ENCODE assay signal across 26 mouse cellular contexts in genomic region chr17:17414206-17414605, GRCm38 (mm10). TPM values are rescaled to one million over a fixed set of nuclear protein-coding genes. Genes with fewer than 3 reads are reported as not detected.
DNase-seq lines count a peak whose midpoint lies in the region; ATAC-seq and TF ChIP-seq lines count a peak whose summit lies in the region.
"Had no signal": no experiment of that assay in that cellular context is flagged by ENCODE, and none has a peak within 500 bp of the region (broad histone marks: within the 10 kb centered on the region; RNA-seq: fewer than 3 reads in every experiment).

No protein-coding gene starts in this region.

- no peak overlapping the region for H3K9ac ChIP-seq in midbrain, embryonic 11.5 days (ENCODE audit: low read length)
- no peak overlapping the region for H3K9ac ChIP-seq in midbrain, postnatal 0 days (replicated peaks; ENCODE audit: low read length, poor library complexity, severe bottlenecking)

- DNase-seq in midbrain, embryonic 11.5 days (ENCODE audit: low spot score, missing footprints), result peak; percentile 77
- DNase-seq in midbrain, postnatal 0 days (ENCODE audit: low spot score), result no peak
- DNase-seq in ES-CJ7 (ENCODE audit: low read depth, low spot score), result peak; percentile 76
- DNase-seq in R1 (ENCODE audit: low read depth, low spot score), result peak; percentile 91
- DNase-seq in ZHBTc4 (ENCODE audit: low read depth, low spot score), result peak; percentile 78
- no peak for DNase-seq in heart, adult 18-20 months
- no peak for DNase-seq in ovary, postnatal 36 days (ENCODE audit: low spot score)
- no peak for DNase-seq in ovary, postnatal 14 days (ENCODE audit: low spot score)
- DNase-seq: adrenal gland, adult 2 months; adrenal gland, adult 8-10 months; adrenal gland, postnatal 10 days; adrenal gland, postnatal 14 days; adrenal gland, postnatal 25 days; adrenal gland, postnatal 36 days; B cell, adult 2 months; cerebellum, adult 11 months; cerebellum, adult 11-12 months; cerebellum, adult 18-20 months; cerebellum, adult 2 months; cerebellum, adult 8-10 months had no signal

- no peaks in the 10 kb centered on the region for H3K36me3 ChIP-seq in midbrain, embryonic 11.5 days (ENCODE audit: control insufficient read depth, insufficient read depth, low read length)
- H3K36me3 ChIP-seq in midbrain, postnatal 0 days (ENCODE audit: insufficient read depth, low read length), result no peaks in the 10 kb centered on the region
- H3K36me3 ChIP-seq: G1E had no signal

- H3K4me2 ChIP-seq in midbrain, embryonic 11.5 days, result no peak overlapping the region
- no peak overlapping the region for H3K4me2 ChIP-seq in midbrain, postnatal 0 days (ENCODE audit: low read depth, low read length, poor library complexity, severe bottlenecking)

- no peaks in the 10 kb centered on the region for H3K27me3 ChIP-seq in midbrain, embryonic 11.5 days (ENCODE audit: control insufficient read depth, insufficient read depth, low read length)
- H3K27me3 ChIP-seq in midbrain, postnatal 0 days (ENCODE audit: insufficient read depth, low read length), result no peaks in the 10 kb centered on the region
- H3K27me3 ChIP-seq: CH12.LX, Patski had no signal

- H3K27ac ChIP-seq in midbrain, embryonic 11.5 days (ENCODE audit: low read depth, low read length), result no peak overlapping the region
- no peak overlapping the region for H3K27ac ChIP-seq in midbrain, postnatal 0 days (ENCODE audit: low read depth, low read length)

- no peak for TF ChIP-seq CTCF in midbrain, postnatal 0 days (IDR thresholded peaks at IDR 0.05)

- WGBS in midbrain, embryonic 11.5 days, result 91% methylated on average over 3 of the region's 3 CpGs
- 97% methylated on average over 3 of the region's 3 CpGs for WGBS in midbrain, postnatal 0 days

- no peak overlapping the region for H3K4me3 ChIP-seq in midbrain, embryonic 11.5 days (ENCODE audit: low read depth, low read length)
- H3K4me3 ChIP-seq in midbrain, postnatal 0 days (ENCODE audit: low read depth, low read length), result no peak overlapping the region

- no peak for ATAC-seq in midbrain, embryonic 11.5 days (ENCODE audit: low FRiP score)
- no peak for ATAC-seq in midbrain, postnatal 0 days (ENCODE audit: low FRiP score)
- ATAC-seq: activated CD4-positive, CD25-positive, alpha-beta regulatory T cell, adult 4 months; CD4-positive, CD25-positive, alpha-beta regulatory T cell, adult 4 months; Patski had no signal

- H3K4me1 ChIP-seq in midbrain, embryonic 11.5 days (ENCODE audit: control insufficient read depth, insufficient read depth, low read length), result peaks cover 6% of the 10 kb centered on the region
- H3K4me1 ChIP-seq in midbrain, postnatal 0 days (ENCODE audit: insufficient read depth, low read length), result no peaks in the 10 kb centered on the region

- H3K9me3 ChIP-seq in midbrain, embryonic 11.5 days (ENCODE audit: control insufficient read depth, low read length), result no peaks in the 10 kb centered on the region
- no peaks in the 10 kb centered on the region for H3K9me3 ChIP-seq in midbrain, postnatal 0 days (ENCODE audit: low read length)
- H3K9me3 ChIP-seq: G1E had no signal

RNA-seq across cellular contexts. Expression of gene Lix1, which starts 11.7 kb away (rescaled TPM):
- 46.9 and 54.6 TPM in 2 replicates for polyA plus RNA-seq in midbrain, embryonic 11.5 days (2014; fragmentation: Nextera tagmentation; extraction: Ambion mirVana)
- total RNA-seq in midbrain, postnatal 0 days (2014; rRNA removed), result 11.4 and 11.9 TPM in 2 replicates
- 10.9 and 12.9 TPM in 2 replicates for polyA plus RNA-seq in midbrain, postnatal 0 days (2015; fragmentation: Nextera tagmentation; extraction: Ambion mirVana)
- total RNA-seq in heart, adult 18-20 months (2021), result 1 to 10 TPM; 6.8 to 6.9 TPM
- total RNA-seq: MEL had no signal
- polyA plus RNA-seq: activated CD4-positive, CD25-positive, alpha-beta regulatory T cell, adult 4 months; G1E; Patski had no signal

RNA-seq across cellular contexts. Expression of gene Riok2, which starts 40.1 kb away (rescaled TPM):
- polyA plus RNA-seq in midbrain, embryonic 11.5 days (2014; fragmentation: Nextera tagmentation; extraction: Ambion mirVana), result 31.7 and 33.0 TPM in 2 replicates
- 28.6 and 33.6 TPM in 2 replicates for total RNA-seq in midbrain, postnatal 0 days (2014; rRNA removed)
- polyA plus RNA-seq in midbrain, postnatal 0 days (2015; fragmentation: Nextera tagmentation; extraction: Ambion mirVana), result 11.2 and 12.7 TPM in 2 replicates
- 10 to 100 TPM; 16.2 to 16.5 TPM for total RNA-seq in heart, adult 18-20 months (2021)

Comparison
In these comparisons a context has a peak if more than half of its experiments do, and no peak if none do; other contexts are left out.
1. DNase-seq: peak in midbrain, embryonic 11.5 days (single experiment), ES-CJ7 (single experiment), R1 (single experiment) and ZHBTc4 (single experiment); none in midbrain, postnatal 0 days (single experiment), heart, adult 18-20 months (0 of 2), ovary, postnatal 36 days (single experiment) and ovary, postnatal 14 days (single experiment).